22 mouse cellular contexts compared by ENCODE assay signal in the genomic region with DNA sequence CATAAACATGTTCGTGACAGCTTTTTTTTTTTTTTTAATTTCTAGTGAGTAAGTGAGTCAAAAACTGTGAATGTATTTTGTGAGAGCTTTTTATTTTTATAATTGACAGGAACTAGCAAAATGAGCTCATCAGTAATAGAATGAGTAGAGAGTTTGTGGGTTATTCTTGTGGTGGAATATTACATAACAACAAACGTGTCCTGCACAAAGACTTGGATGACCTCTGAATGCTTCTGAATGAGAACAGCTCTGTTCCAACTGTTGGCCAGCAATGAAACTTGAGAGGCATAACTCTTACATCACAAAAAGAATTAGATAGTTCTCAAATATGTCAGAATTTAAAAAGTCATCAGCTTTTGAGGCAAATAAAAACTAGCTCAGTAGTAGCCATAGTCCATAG. TPM values are rescaled to one million over a fixed set of nuclear protein-coding genes. Genes with fewer than 3 reads are reported as not detected.
"Had no signal": no experiment of that assay in that cellular context is flagged by ENCODE, and none has a peak within 500 bp of the region (broad histone marks: within the 10 kb centered on the region; RNA-seq: fewer than 3 reads in every experiment).

No protein-coding gene starts in this region.

- H3K4me1 ChIP-seq: midbrain, embryonic 10.5 days; midbrain, embryonic 12.5 days; neural tube, embryonic 13.5 days; neural tube, embryonic 15.5 days; stomach, embryonic 15.5 days had no signal

- H3K4me2 ChIP-seq: lung, embryonic 14.5 days; midbrain, embryonic 12.5 days; neural tube, embryonic 13.5 days; neural tube, embryonic 15.5 days; stomach, embryonic 15.5 days had no signal

- H3K36me3 ChIP-seq: midbrain, embryonic 10.5 days; midbrain, embryonic 12.5 days; neural tube, embryonic 13.5 days; neural tube, embryonic 15.5 days; stomach, embryonic 15.5 days had no signal

- H3K27me3 ChIP-seq: midbrain, embryonic 12.5 days; neural tube, embryonic 13.5 days; neural tube, embryonic 15.5 days; stomach, embryonic 15.5 days had no signal

- H3K9me3 ChIP-seq: midbrain, embryonic 10.5 days; midbrain, embryonic 12.5 days; neural tube, embryonic 13.5 days; neural tube, embryonic 15.5 days; stomach, embryonic 15.5 days had no signal

- H3K9ac ChIP-seq: lung, embryonic 14.5 days; midbrain, embryonic 12.5 days; neural tube, embryonic 13.5 days; neural tube, embryonic 15.5 days; stomach, embryonic 15.5 days had no signal

- DNase-seq: lung, adult 18-20 months; lung, embryonic 14.5 days; lung, postnatal 10 days; lung, postnatal 4 days; midbrain, embryonic 14.5 days; retina, postnatal 1 day; right cerebral cortex, adult 18-20 months; right cerebral cortex, postnatal 25 days; right cerebral cortex, postnatal 4 days; thymus, adult 2 months; thymus, postnatal 25 days; thymus, postnatal 4 days had no signal

- ATAC-seq: midbrain, embryonic 16.5 days had no signal

- H3K27ac ChIP-seq: midbrain, embryonic 10.5 days; midbrain, embryonic 12.5 days; neural tube, embryonic 13.5 days; neural tube, embryonic 15.5 days; stomach, embryonic 15.5 days; stomach, postnatal 0 days had no signal

- H3K4me3 ChIP-seq: midbrain, embryonic 10.5 days; midbrain, embryonic 12.5 days; myocyte; neural tube, embryonic 13.5 days; neural tube, embryonic 15.5 days; stomach, embryonic 15.5 days had no signal

RNA-seq across cellular contexts. Expression of a gene that starts 40.7 kb away (rescaled TPM):
- total RNA-seq: megakaryocyte, adult 5-6 weeks; megakaryocyte-erythroid progenitor cell, adult 5-6 weeks had no signal
- polyA plus RNA-seq: myocyte had no signal
